Mouse (Mus musculus) T-helper 17 cell (primary cell): ENCODE results near the gene Acp2.

Source experiments
- in situ Hi-C, 2 experiments: fragments of 300-600 bp; cut with MboI, MseI; formaldehyde crosslinking; loops; 1 replicate in 1 of 2; 2 replicates in 1 of 2; pipeline ENCODE4 v1.15.1; 2025; ENCODE audit warnings: high pct_unique_total_duplicates in 2 of 2

The Acp2 gene

GRCm38 (mm10) chr2:91202222-91202971, at the start of gene Acp2, which contains the start of gene Nr1h3:
Gene Acp2 (plus strand): TSS chr2:91202885.
Gene Nr1h3 (minus strand): TSS chr2:91202834.
- in situ Hi-C loops: no loop called here

- in situ Hi-C loops: no loop called here
These were observed 49.8 kb upstream of the Acp2 start for GRCm38 (mm10) chr2:91152885-91153377.

GRCm38 (mm10) chr2:91154091-91154490, 48.6 kb upstream of the Acp2 start:
- in situ Hi-C loops: no loop called here

GRCm38 (mm10) chr2:91157002-91157752, 45.5 kb upstream of the Acp2 start:
- in situ Hi-C loops: no loop called here

GRCm38 (mm10) chr2:91160591-91160990, 42.1 kb upstream of the Acp2 start:
- in situ Hi-C loops: loop anchor here (10.0 kb wide), 2 partner anchors 444 to 456 kb away; no protein-coding TSS in a partner anchor

- in situ Hi-C loops: loop anchor here (10.0 kb wide), 2 partner anchors 442 to 458 kb away; no protein-coding TSS in a partner anchor
These were observed 39.7 kb upstream of the Acp2 start for GRCm38 (mm10) chr2:91162952-91163351.

GRCm38 (mm10) chr2:91163532-91163931, 39.2 kb upstream of the Acp2 start:
- in situ Hi-C loops: loop anchor here (10.0 kb wide), 2 partner anchors 441 to 459 kb away; no protein-coding TSS in a partner anchor

GRCm38 (mm10) chr2:91164991-91165390, 37.7 kb upstream of the Acp2 start:
- in situ Hi-C loops: loop anchor here (10.0 kb wide), 2 partner anchors 440 to 460 kb away; no protein-coding TSS in a partner anchor

- in situ Hi-C loops: loop anchor here (10.0 kb wide), 2 partner anchors 437 to 463 kb away; no protein-coding TSS in a partner anchor
These were observed 35.1 kb upstream of the Acp2 start for GRCm38 (mm10) chr2:91167629-91168028.

GRCm38 (mm10) chr2:91169587-91170322, 32.9 kb upstream of the Acp2 start:
- in situ Hi-C loops: loop anchor here (10.0 kb wide), 2 partner anchors 435 to 465 kb away; no protein-coding TSS in a partner anchor

GRCm38 (mm10) chr2:91175490-91175889, 27.2 kb upstream of the Acp2 start:
- in situ Hi-C loops: no loop called here

GRCm38 (mm10) chr2:91176234-91176633, 26.5 kb upstream of the Acp2 start:
- in situ Hi-C loops: no loop called here

GRCm38 (mm10) chr2:91179825-91180224, 22.9 kb upstream of the Acp2 start:
- in situ Hi-C loops: no loop called here

- in situ Hi-C loops: no loop called here
These were observed 22.0 kb upstream of the Acp2 start for GRCm38 (mm10) chr2:91180706-91181105.

GRCm38 (mm10) chr2:91182016-91182404, 20.7 kb upstream of the Acp2 start:
- in situ Hi-C loops: no loop called here

- in situ Hi-C loops: no loop called here
These were observed 20.1 kb upstream of the Acp2 start for GRCm38 (mm10) chr2:91182405-91183147.

- in situ Hi-C loops: no loop called here
These were observed 19.6 kb upstream of the Acp2 start for GRCm38 (mm10) chr2:91183148-91183513.

GRCm38 (mm10) chr2:91183711-91184405, 18.8 kb upstream of the Acp2 start, which contains the start of gene Madd:
Gene Madd (minus strand): TSS chr2:91183837.
- in situ Hi-C loops: no loop called here

GRCm38 (mm10) chr2:91186208-91186607, 16.5 kb upstream of the Acp2 start:
- in situ Hi-C loops: no loop called here

- in situ Hi-C loops: no loop called here
These were observed 15.3 kb upstream of the Acp2 start for GRCm38 (mm10) chr2:91187431-91187830.
